Mouse (Mus musculus) hindbrain, embryonic 16.5 days (tissue): ENCODE measurements around the gene Hoxd3. TPM values are rescaled to one million over a fixed set of nuclear protein-coding genes. Genes with fewer than 3 reads are reported as not detected.

ENCODE experiments used
- ATAC-seq: fragments of 200-750 bp; cut with Nextera tagmentation; 2 replicates; pipeline ENCODE4 v1.8.0; 2017; ENCODE audit warnings: moderate TSS enrichment, moderate library complexity
- H3K27ac ChIP-seq: fragments of 300-500 bp; sonication (generic); 2 replicates; pipeline ENCODE4 v1.5.1; 2014; ENCODE audit warnings: low read depth, mild to moderate bottlenecking, control low read depth, low read length, moderate library complexity
- H3K27me3 ChIP-seq: fragments of 300-500 bp; sonication (generic); replicated peaks from 2 replicates; pipeline ENCODE4 v1.6.1; 2014; ENCODE audit warnings: low read length; ENCODE audit not compliant: control insufficient read depth, insufficient read depth
- H3K36me3 ChIP-seq: fragments of 300-500 bp; sonication (generic); 2 replicates; pipeline ENCODE4 v1.6.1; 2014; ENCODE audit warnings: mild to moderate bottlenecking, low read length, moderate library complexity, mixed read lengths; ENCODE audit not compliant: control insufficient read depth, insufficient read depth
- H3K4me1 ChIP-seq: fragments of 300-500 bp; sonication (generic); 2 replicates; pipeline ENCODE4 v1.6.1; 2014; ENCODE audit warnings: low read depth, low read length; ENCODE audit not compliant: control insufficient read depth, insufficient read depth
- H3K4me2 ChIP-seq: fragments of 300-500 bp; sonication (generic); 2 replicates; pipeline ENCODE4 v1.6.1; 2014; ENCODE audit warnings: mild to moderate bottlenecking, low read length, control low read depth, moderate library complexity
- H3K4me3 ChIP-seq: fragments of 300-500 bp; sonication (generic); 2 replicates; pipeline ENCODE4 v1.5.1; 2014; ENCODE audit warnings: mild to moderate bottlenecking, low read length, control low read depth, moderate library complexity
- H3K9ac ChIP-seq: fragments of 300-500 bp; sonication (generic); 2 replicates; pipeline ENCODE4 v1.6.1; 2014; ENCODE audit warnings: low read depth, mild to moderate bottlenecking, control low read depth, low read length, moderate library complexity
- H3K9me3 ChIP-seq: fragments of 300-500 bp; sonication (generic); 2 replicates; pipeline ENCODE4 v1.6.1; 2014; ENCODE audit warnings: mild to moderate bottlenecking, low read length, moderate library complexity; ENCODE audit not compliant: control insufficient read depth
- WGBS: fragments of 180-500 bp; shearing (Covaris S2); extraction: QIAGEN DNeasy Blood & Tissue Kit; methylation state at CpG from one replicate; pipeline ENCODE4 v1.1.7; 2014; 5-methylcytosine and 5-hydroxymethylcytosine counted together
- polyA plus RNA-seq: library from polyadenylated mRNA; unstranded; fragments of >200 nt; fragmentation: Nextera tagmentation; extraction: Ambion mirVana; gene quantifications from 2 replicates; pipeline ENCODE4 v1.2.1, GENCODE M21; 2015

Gene Hoxd3
- polyA plus RNA-seq, 1 experiment from 2014 or later, result 43.8 TPM

GRCm38 (mm10) chr2:74709465-74710419 lies 2.0 kb upstream of the Hoxd3 start:
- peaks cover 14% of the 10 kb centered on the region for H3K4me1 ChIP-seq
- H3K9me3 ChIP-seq, result no peaks in the 10 kb centered on the region
- no peak for ATAC-seq
- H3K27ac ChIP-seq, result no peak overlapping the region
- peaks cover 56% of the 10 kb centered on the region for H3K27me3 ChIP-seq
- 4% methylated on average over 5 of the region's 5 CpGs for WGBS
- no peaks in the 10 kb centered on the region for H3K36me3 ChIP-seq
- no peak overlapping the region for H3K4me3 ChIP-seq
- no peak overlapping the region for H3K9ac ChIP-seq
- no peak overlapping the region for H3K4me2 ChIP-seq

GRCm38 (mm10) chr2:74710929-74711543 lies 691 bp upstream of the Hoxd3 start:
- no peak overlapping the region for H3K4me3 ChIP-seq
- H3K27ac ChIP-seq, result no peak overlapping the region
- H3K4me1 ChIP-seq, result peaks cover 5% of the 10 kb centered on the region; the same call in 1 of the 2 replicates
- peaks cover 63% of the 10 kb centered on the region for H3K27me3 ChIP-seq
- H3K4me2 ChIP-seq, result peak overlapping the region; percentile 14; the same call in 1 of the 2 replicates
- H3K36me3 ChIP-seq, result no peaks in the 10 kb centered on the region
- no peak overlapping the region for H3K9ac ChIP-seq
- no peak for ATAC-seq
- WGBS, result under 1% methylated on average over 16 of the region's 16 CpGs
- no peaks in the 10 kb centered on the region for H3K9me3 ChIP-seq

- 7% methylated on average over 19 of the region's 19 CpGs for WGBS
- no peak overlapping the region for H3K9ac ChIP-seq
- peaks cover 7% of the 10 kb centered on the region; the same call in 1 of the 2 replicates for H3K4me1 ChIP-seq
- H3K27me3 ChIP-seq, result peaks cover 60% of the 10 kb centered on the region
- peak overlapping the region; percentile 16 for H3K4me3 ChIP-seq
- no peaks in the 10 kb centered on the region for H3K36me3 ChIP-seq
- H3K4me2 ChIP-seq, result no peak overlapping the region
- no peaks in the 10 kb centered on the region for H3K9me3 ChIP-seq
- no peak for ATAC-seq
- H3K27ac ChIP-seq, result no peak overlapping the region
Measured at GRCm38 (mm10) chr2:74713239-74714150, 1.8 kb downstream of the Hoxd3 start.

- no peak overlapping the region for H3K27ac ChIP-seq
- H3K9me3 ChIP-seq, result no peaks in the 10 kb centered on the region
- peaks cover 58% of the 10 kb centered on the region for H3K27me3 ChIP-seq
- no peaks in the 10 kb centered on the region for H3K36me3 ChIP-seq
- no peak overlapping the region for H3K9ac ChIP-seq
- WGBS, result 5% methylated on average over 18 of the region's 18 CpGs
- peak overlapping the region; percentile 16 for H3K4me3 ChIP-seq
- H3K4me1 ChIP-seq, result peaks cover 7% of the 10 kb centered on the region; the same call in 1 of the 2 replicates
- ATAC-seq, result no peak
- no peak overlapping the region for H3K4me2 ChIP-seq
Measured at GRCm38 (mm10) chr2:74714156-74714789, 2.5 kb downstream of the Hoxd3 start.

GRCm38 (mm10) chr2:74714881-74715280 lies 3.2 kb downstream of the Hoxd3 start:
- Histone ChIP-seq H3K4me1 (peaks cover 7% of the 10 kb centered on the region; the same call in 1 of the 2 replicates), H3K27me3 (peaks cover 60% of the 10 kb centered on the region), H3K9me3 (no peaks in the 10 kb centered on the region), H3K4me2 (no peak overlapping the region), H3K36me3 (no peaks in the 10 kb centered on the region), H3K9ac (no peak overlapping the region), H3K4me3 (peak overlapping the region; percentile 16), H3K27ac (no peak overlapping the region)
- peak; percentile 60 for ATAC-seq
- 1% methylated on average over 14 of the region's 14 CpGs for WGBS

GRCm38 (mm10) chr2:74715504-74716241 lies 3.9 kb downstream of the Hoxd3 start:
- Histone ChIP-seq H3K27me3 (peaks cover 56% of the 10 kb centered on the region), H3K9me3 (no peaks in the 10 kb centered on the region), H3K4me2 (peak overlapping the region; percentile 65), H3K4me3 (peak overlapping the region; percentile 31), H3K4me1 (peaks cover 7% of the 10 kb centered on the region; the same call in 1 of the 2 replicates), H3K9ac (peak overlapping the region; percentile 42; the same call in 1 of the 2 replicates), H3K27ac (no peak overlapping the region), H3K36me3 (no peaks in the 10 kb centered on the region)
- ATAC-seq, result peak; percentile 78
- 3% methylated on average over 26 of the region's 26 CpGs for WGBS

- no peaks in the 10 kb centered on the region for H3K9me3 ChIP-seq
- no peak for ATAC-seq
- H3K4me3 ChIP-seq, result no peak overlapping the region
- no peak overlapping the region for H3K27ac ChIP-seq
- H3K27me3 ChIP-seq, result peaks cover 67% of the 10 kb centered on the region
- no peaks in the 10 kb centered on the region for H3K36me3 ChIP-seq
- 18% methylated on average over 2 of the region's 2 CpGs for WGBS
- no peak overlapping the region for H3K9ac ChIP-seq
- H3K4me1 ChIP-seq, result peaks cover 2% of the 10 kb centered on the region; the same call in 1 of the 2 replicates
- H3K4me2 ChIP-seq, result no peak overlapping the region
Measured at GRCm38 (mm10) chr2:74720384-74720783, 8.7 kb downstream of the Hoxd3 start.

GRCm38 (mm10) chr2:74720955-74721491 lies 9.3 kb downstream of the Hoxd3 start:
- no peaks in the 10 kb centered on the region for H3K36me3 ChIP-seq
- no peak for ATAC-seq
- no peaks in the 10 kb centered on the region for H3K9me3 ChIP-seq
- WGBS, result 19% methylated on average over 5 of the region's 5 CpGs
- H3K4me1 ChIP-seq, result peaks cover 2% of the 10 kb centered on the region; the same call in 1 of the 2 replicates
- H3K9ac ChIP-seq, result no peak overlapping the region
- no peak overlapping the region for H3K27ac ChIP-seq
- H3K27me3 ChIP-seq, result peaks cover 62% of the 10 kb centered on the region
- H3K4me3 ChIP-seq, result no peak overlapping the region
- no peak overlapping the region for H3K4me2 ChIP-seq
